Mouse (Mus musculus): Measurements from ENCODE around the gene Hoxd8.

DNA sequence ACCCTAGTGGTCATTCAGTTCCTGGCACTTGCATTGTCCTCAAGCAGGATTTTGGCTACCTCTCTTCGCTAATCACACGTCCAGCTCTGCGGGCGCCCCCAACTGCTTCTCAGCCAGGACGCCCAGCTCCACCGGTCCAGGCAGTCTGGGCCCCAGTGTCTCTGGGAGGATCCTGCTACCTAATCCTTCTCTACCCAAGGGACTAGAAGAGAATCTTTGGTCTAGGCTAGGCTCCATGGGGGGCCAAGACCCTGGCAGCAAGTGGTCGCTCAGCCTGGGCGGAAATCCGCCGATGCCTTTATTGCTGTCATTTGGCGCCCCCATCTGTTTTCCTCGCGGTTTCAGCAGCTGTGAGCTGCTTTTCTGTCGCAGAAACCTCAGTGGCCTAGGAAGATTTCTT lies 42.7 kb upstream of the Hoxd8 start:
- peak; percentile 16; the same call in 1 of the 2 replicates for TF ChIP-seq CTCF (IDR thresholded peaks at IDR 0.05; ENCODE audit: control insufficient read depth, insufficient read depth, low read length)
- TF ChIP-seq POLR2A (IDR thresholded peaks at IDR 0.05; ENCODE audit: borderline replicate concordance, control insufficient read depth, low read depth, low read length): no peak

All from bone marrow, adult 2 months (tissue).